Mouse (Mus musculus): ENCODE measurements around the gene Slc22a3.

GRCm38 (mm10) chr17:12472547-12472946, 35.0 kb downstream of the Slc22a3 start:
- TF ChIP-seq EP300 (IDR thresholded peaks at IDR 0.05; ENCODE audit: low read depth) (no peak), CTCF (IDR thresholded peaks at IDR 0.05; ENCODE audit: low read depth) (no peak)
